Mouse (Mus musculus) lung, adult 2 months (tissue): ENCODE measurements around the gene Epha8. TPM values are rescaled to one million over a fixed set of nuclear protein-coding genes. Genes with fewer than 3 reads are reported as not detected.
A peak's percentile ranks its signal among the peaks of the same experiment; 100 is the strongest.

Experiments used
- DNase-seq: peaks from one replicate; pipeline ENCODE4 v3.0.0; 2022
- H3K4me1 ChIP-seq: fragments of 200-500 bp; 2 replicates; pipeline ENCODE4 v1.6.1; 2011; ENCODE audit warnings: low read length; ENCODE audit not compliant: control insufficient read depth, insufficient read depth
- H3K4me3 ChIP-seq: fragments of 200-500 bp; replicated peaks from 2 replicates; pipeline ENCODE3; 2011; ENCODE audit warnings: low read depth, mild to moderate bottlenecking, control low read depth, low read length; ENCODE audit errors: extremely low read depth
- CTCF ChIP-seq: fragments of 200-500 bp; IDR thresholded peaks from 2 replicates; pipeline ENCODE4 v1.5.1; 2011; ENCODE audit warnings: mild to moderate bottlenecking, low read length, control low read depth; ENCODE audit not compliant: insufficient read depth
- POLR2A ChIP-seq: fragments of 200-500 bp; IDR thresholded peaks from 2 replicates; pipeline ENCODE4 v1.6.1; 2011; ENCODE audit warnings: low read depth, mild to moderate bottlenecking, control low read depth, low read length, borderline replicate concordance; ENCODE audit errors: extremely low read depth
- WGBS: fragments of 180-500 bp; shearing (Covaris S2); methylation state at CpG from one replicate; pipeline ENCODE4 v1.1.7; 2018; 5-methylcytosine and 5-hydroxymethylcytosine counted together
- polyA plus RNA-seq: library from polyadenylated mRNA; depleted of rRNA; stranded (reverse); fragments of >200 nt; gene quantifications from 2 replicates; pipeline ENCODE4 v1.2.3, GENCODE M21; 2012

Epha8 gene
- polyA plus RNA-seq, 1 experiment = 0.05 TPM

GRCm38 (mm10) chr4:136937935-136938334, 18.7 kb downstream of the Epha8 start:
- Histone ChIP-seq H3K4me3 (no peak overlapping the region), H3K4me1 (no peaks in the 10 kb centered on the region)
- no peak for TF ChIP-seq CTCF
- TF ChIP-seq POLR2A = no peak
- DNase-seq = no peak
- WGBS = 84% methylated on average over 5 of the region's 5 CpGs

- 64% methylated on average over 4 of the region's 4 CpGs for WGBS
Measured at GRCm38 (mm10) chr4:136937344-136937743, 19.3 kb downstream of the Epha8 start.

GRCm38 (mm10) chr4:136934746-136935613, 21.6 kb downstream of the Epha8 start:
- Histone ChIP-seq H3K4me1 (no peaks in the 10 kb centered on the region), H3K4me3 (no peak overlapping the region)
- WGBS = 29% methylated on average over 18 of the region's 18 CpGs
- no peak for DNase-seq
- TF ChIP-seq CTCF = no peak
- no peak for TF ChIP-seq POLR2A

More at GRCm38 (mm10) chr4:136937344-136937743, 19.3 kb downstream of the Epha8 start:
- Histone ChIP-seq H3K4me3 (no peak overlapping the region), H3K4me1 (no peaks in the 10 kb centered on the region)
- TF ChIP-seq CTCF (no peak), POLR2A (no peak)
- no peak for DNase-seq

- TF ChIP-seq POLR2A (no peak), CTCF (no peak)
- WGBS = 73% methylated on average over 8 of the region's 8 CpGs
- no peak for DNase-seq
- Histone ChIP-seq H3K4me1 (no peaks in the 10 kb centered on the region), H3K4me3 (no peak overlapping the region)
Measured at GRCm38 (mm10) chr4:136930474-136930873, 26.1 kb downstream of the Epha8 start.

GRCm38 (mm10) chr4:136928928-136929327, 27.7 kb downstream of the Epha8 start:
- no peak for DNase-seq
- no peak overlapping the region for H3K4me3 ChIP-seq
- WGBS = 9% methylated on average over 5 of the region's 5 CpGs
- TF ChIP-seq CTCF (0 out of 2 replicates have a peak, but pooled peaks have one; percentile 7), POLR2A (no peak)
- no peaks in the 10 kb centered on the region for H3K4me1 ChIP-seq

GRCm38 (mm10) chr4:136925804-136926203, 30.8 kb downstream of the Epha8 start:
- Histone ChIP-seq H3K4me3 (no peak overlapping the region), H3K4me1 (no peaks in the 10 kb centered on the region)
- no peak for DNase-seq
- TF ChIP-seq CTCF (no peak), POLR2A (no peak)
- WGBS = 15% methylated on average over 15 of the region's 15 CpGs

GRCm38 (mm10) chr4:136924529-136924928, 32.1 kb downstream of the Epha8 start:
- peak; percentile 55 for DNase-seq
- H3K4me1 ChIP-seq = no peaks in the 10 kb centered on the region
- no peak overlapping the region for H3K4me3 ChIP-seq
- no peak for TF ChIP-seq POLR2A
- TF ChIP-seq CTCF = peak; percentile 10; the same call in 1 of the 2 replicates
- WGBS = 5% methylated on average over 6 of the region's 6 CpGs

- TF ChIP-seq CTCF (no peak), POLR2A (no peak)
- WGBS = 71% methylated on average over 3 of the region's 3 CpGs
- Histone ChIP-seq H3K4me3 (no peak overlapping the region), H3K4me1 (no peaks in the 10 kb centered on the region)
- DNase-seq = no peak
Measured at GRCm38 (mm10) chr4:136919526-136919925, 37.1 kb downstream of the Epha8 start.

GRCm38 (mm10) chr4:136918834-136919233, 37.8 kb downstream of the Epha8 start:
- no peak for TF ChIP-seq CTCF
- no peak for TF ChIP-seq POLR2A
- Histone ChIP-seq H3K4me1 (no peaks in the 10 kb centered on the region), H3K4me3 (no peak overlapping the region)
- DNase-seq = no peak
- WGBS = 79% methylated on average over 8 of the region's 8 CpGs

GRCm38 (mm10) chr4:136917165-136917524, 39.5 kb downstream of the Epha8 start:
- DNase-seq = no peak
- 24% methylated on average over 7 of the region's 7 CpGs for WGBS
- H3K4me1 ChIP-seq = no peaks in the 10 kb centered on the region
- no peak overlapping the region for H3K4me3 ChIP-seq
- TF ChIP-seq CTCF (no peak), POLR2A (no peak)
